Mouse (Mus musculus) heart, postnatal 0 days (tissue): ENCODE data around the gene Alb. TPM values are rescaled to one million over a fixed set of nuclear protein-coding genes. Genes with fewer than 3 reads are reported as not detected.

Experiments
- ATAC-seq: fragments of 200-750 bp; cut with Nextera tagmentation; 2 replicates; pipeline ENCODE4 v1.8.0; 2017; ENCODE audit warnings: low read depth, moderate number of reproducible peaks, moderate library complexity; ENCODE audit not compliant: insufficient read depth
- DNase-seq: peaks from one replicate; pipeline ENCODE4 v3.0.0-alpha.2; 2016; ENCODE audit warnings: low spot score
- H3K27ac ChIP-seq: fragments of 300-500 bp; sonication (generic); 2 replicates; pipeline ENCODE4 v1.5.1; 2014; ENCODE audit warnings: low read depth, mild to moderate bottlenecking
- H3K27me3 ChIP-seq: fragments of 300-500 bp; sonication (generic); 2 replicates; pipeline ENCODE4 v1.6.1; 2014; ENCODE audit warnings: low read length, mixed read lengths; ENCODE audit not compliant: control insufficient read depth, insufficient read depth
- H3K36me3 ChIP-seq: fragments of 300-500 bp; sonication (generic); replicated peaks from 2 replicates; pipeline ENCODE4 v1.6.1; 2014; ENCODE audit warnings: low read length, mixed read lengths; ENCODE audit not compliant: control insufficient read depth, insufficient read depth
- H3K4me1 ChIP-seq: fragments of 300-500 bp; sonication (generic); 2 replicates; pipeline ENCODE4 v1.6.1; 2014; ENCODE audit warnings: antibody characterized with exemption; ENCODE audit not compliant: control insufficient read depth, insufficient read depth
- H3K4me2 ChIP-seq: fragments of 300-500 bp; sonication (generic); 2 replicates; pipeline ENCODE4 v1.6.1; 2014; ENCODE audit warnings: low read depth, mild to moderate bottlenecking, low read length, moderate library complexity
- H3K4me3 ChIP-seq: fragments of 300-500 bp; sonication (generic); 2 replicates; pipeline ENCODE4 v1.5.1; 2014; ENCODE audit warnings: low read depth, low read length
- H3K9ac ChIP-seq: fragments of 300-500 bp; sonication (generic); replicated peaks from 2 replicates; pipeline ENCODE4 v1.6.1; 2014; ENCODE audit warnings: low read depth, low read length, mixed read lengths
- H3K9me3 ChIP-seq: fragments of 300-500 bp; sonication (generic); replicated peaks from 2 replicates; pipeline ENCODE4 v1.6.1; 2016; ENCODE audit warnings: low read length; ENCODE audit not compliant: control insufficient read depth
- CTCF ChIP-seq: IDR thresholded peaks from 2 replicates; pipeline ENCODE4 v1.5.1; 2016; ENCODE audit warnings: antibody characterized with exemption, control low read depth, low read depth
- EP300 ChIP-seq: IDR thresholded peaks from 2 replicates; pipeline ENCODE4 v1.6.1; 2016; ENCODE audit warnings: antibody characterized with exemption, low read depth
- WGBS: fragments of 180-500 bp; shearing (Covaris S2); extraction: QIAGEN DNeasy Blood & Tissue Kit; methylation state at CpG from one replicate; pipeline ENCODE4 v1.1.7; 2014; 5-methylcytosine and 5-hydroxymethylcytosine counted together
- polyA plus RNA-seq: library from polyadenylated mRNA; unstranded; fragments of >200 nt; fragmentation: Nextera tagmentation; extraction: Ambion mirVana; gene quantifications from 2 replicates; pipeline ENCODE4 v1.2.1, GENCODE M21; 2015
- total RNA-seq: library from RNA; depleted of rRNA; stranded (reverse); fragments of >200 nt; gene quantifications from 2 replicates; pipeline ENCODE4 v1.2.3, GENCODE M21; 2014; ENCODE audit warnings: low replicate concordance; rRNA removed

Gene Alb
- total and polyA plus RNA-seq, 2 experiments from 2014 or later = 1.2 to 31.3 TPM

GRCm38 (mm10) chr5:90507411-90507949 is 46.8 kb downstream of the Alb start:
- ATAC-seq (no peak), DNase-seq (no peak)
- Histone ChIP-seq H3K9me3 (no peaks in the 10 kb centered on the region), H3K27ac (no peak overlapping the region), H3K4me1 (no peaks in the 10 kb centered on the region), H3K4me3 (no peak overlapping the region), H3K36me3 (no peaks in the 10 kb centered on the region), H3K27me3 (no peaks in the 10 kb centered on the region), H3K9ac (no peak overlapping the region), H3K4me2 (no peak overlapping the region)
- TF ChIP-seq EP300 (no peak), CTCF (no peak)
- 64% methylated on average over 13 of the region's 13 CpGs for WGBS

GRCm38 (mm10) chr5:90509828-90510592 is 49.3 kb downstream of the Alb start:
- TF ChIP-seq EP300 (no peak), CTCF (no peak)
- no peak overlapping the region for H3K4me2 ChIP-seq
- H3K9me3 ChIP-seq = no peaks in the 10 kb centered on the region
- no peaks in the 10 kb centered on the region for H3K36me3 ChIP-seq
- H3K4me1 ChIP-seq = no peaks in the 10 kb centered on the region
- DNase-seq (no peak), ATAC-seq (no peak)
- H3K9ac ChIP-seq = no peak overlapping the region
- H3K27ac ChIP-seq = no peak overlapping the region
- WGBS = 84% methylated on average over 5 of the region's 5 CpGs
- no peaks in the 10 kb centered on the region for H3K27me3 ChIP-seq
- H3K4me3 ChIP-seq = no peak overlapping the region

GRCm38 (mm10) chr5:90512288-90512955 is 51.7 kb downstream of the Alb start:
- Histone ChIP-seq H3K27ac (no peak overlapping the region), H3K36me3 (no peaks in the 10 kb centered on the region), H3K9ac (no peak overlapping the region), H3K4me1 (no peaks in the 10 kb centered on the region), H3K4me3 (no peak overlapping the region), H3K4me2 (no peak overlapping the region), H3K9me3 (no peaks in the 10 kb centered on the region), H3K27me3 (no peaks in the 10 kb centered on the region)
- 67% methylated on average over 6 of the region's 6 CpGs for WGBS
- DNase-seq (no peak), ATAC-seq (no peak)
- TF ChIP-seq CTCF = no peak
- no peak for TF ChIP-seq EP300

- H3K9me3 ChIP-seq = no peaks in the 10 kb centered on the region
- H3K36me3 ChIP-seq = no peaks in the 10 kb centered on the region
- TF ChIP-seq EP300 (no peak), CTCF (no peak)
- 79% methylated on average over 6 of the region's 6 CpGs for WGBS
- H3K27ac ChIP-seq = no peak overlapping the region
- H3K4me2 ChIP-seq = no peak overlapping the region
- H3K9ac ChIP-seq = no peak overlapping the region
- DNase-seq = no peak
- H3K4me1 ChIP-seq = no peaks in the 10 kb centered on the region
- no peaks in the 10 kb centered on the region for H3K27me3 ChIP-seq
- ATAC-seq = no peak
- no peak overlapping the region for H3K4me3 ChIP-seq
Observed at GRCm38 (mm10) chr5:90515561-90515960, 54.9 kb downstream of the Alb start.

GRCm38 (mm10) chr5:90518356-90519100 is 57.8 kb downstream of the Alb start, which contains the start of gene Afm:
Gene Afm (plus strand): TSS chr5:90518932.
- H3K4me2 ChIP-seq = no peak within 1 kb of the TSS
- no peak within 1 kb of the TSS for H3K4me3 ChIP-seq
- DNase-seq (no peak), ATAC-seq (no peak)
- no peak for TF ChIP-seq EP300
- no peak for TF ChIP-seq CTCF
- no peak within 1 kb of the TSS for H3K9ac ChIP-seq
- H3K9me3 ChIP-seq = no peaks in the 10 kb centered on the region
- H3K36me3 ChIP-seq = no peaks in the 10 kb centered on the region
- no peaks in the 10 kb centered on the region for H3K4me1 ChIP-seq
- no peaks in the 10 kb centered on the region for H3K27me3 ChIP-seq
- 74% methylated on average over 6 of the region's 6 CpGs for WGBS
- no peak within 1 kb of the TSS for H3K27ac ChIP-seq

Other genes with a start within 250 kb of the Alb start
- gene Cox18, start 236.9 kb upstream of the Alb start, total RNA-seq = 32.0 and 47.6 TPM in 2 replicates
- 24.8 TPM in 2 replicates for gene Cox18, start 236.9 kb upstream of the Alb start, polyA plus RNA-seq
- gene Ankrd17, start 94.3 kb upstream of the Alb start, total RNA-seq = 45.0 and 49.0 TPM in 2 replicates
- gene Ankrd17, start 94.3 kb upstream of the Alb start, polyA plus RNA-seq = 12.5 and 13.0 TPM in 2 replicates
- gene Gm9958, start 93.7 kb upstream of the Alb start, total RNA-seq = 0.34 TPM in 1 of 2 replicates, not detected in the other
- 3.2 and 3.4 TPM in 2 replicates for gene Gm9958, start 93.7 kb upstream of the Alb start, polyA plus RNA-seq
- gene Afp, start 29.8 kb downstream of the Alb start, total RNA-seq = 6.1 and 6.4 TPM in 2 replicates
- 0.25 and 0.51 TPM in 2 replicates for gene Afp, start 29.8 kb downstream of the Alb start, polyA plus RNA-seq
- not detected in 2 replicates for gene Afm, start 58.0 kb downstream of the Alb start, total RNA-seq
- gene Afm, start 58.0 kb downstream of the Alb start, polyA plus RNA-seq = not detected in 2 replicates
- not detected in 2 replicates for gene 5830473C10Rik, start 100.2 kb downstream of the Alb start, total RNA-seq
- gene 5830473C10Rik, start 100.2 kb downstream of the Alb start, polyA plus RNA-seq = not detected in 2 replicates
- 0.35 and 0.65 TPM in 2 replicates for gene Rassf6, start 179.8 kb downstream of the Alb start, total RNA-seq
- 0.41 and 0.43 TPM in 2 replicates for gene Rassf6, start 179.8 kb downstream of the Alb start, polyA plus RNA-seq